Mouse (Mus musculus) gastrocnemius, postnatal 25 days (tissue): ENCODE results near the gene Dctd. TPM values are rescaled to one million over a fixed set of nuclear protein-coding genes. Genes with fewer than 3 reads are reported as not detected.

Experiments
- DNase-seq: peaks from one replicate; pipeline ENCODE4 v3.0.0; 2022
- long read RNA-seq, 2 experiments: library from polyadenylated mRNA; stranded (forward); transcript quantifications; one replicate each; pipeline ENCODE4 v2.0.0; 2021
- total RNA-seq, 2 experiments: library from RNA; stranded (reverse); gene quantifications; 1 replicate in 1 of 2; 2 replicates in 1 of 2; pipeline ENCODE4 v1.2.3; 2021

The Dctd gene
- total RNA-seq, result 1 to 10 TPM; 1.0 to 1.3 TPM
- long read RNA-seq, experiment 1, partial matches to known transcripts, result 0 of 1 reads
- long read RNA-seq, experiment 1, other reads (novel, unspliced or antisense), result 0 of 1 reads
- long read RNA-seq, experiment 2, result 0 reads

DNA sequence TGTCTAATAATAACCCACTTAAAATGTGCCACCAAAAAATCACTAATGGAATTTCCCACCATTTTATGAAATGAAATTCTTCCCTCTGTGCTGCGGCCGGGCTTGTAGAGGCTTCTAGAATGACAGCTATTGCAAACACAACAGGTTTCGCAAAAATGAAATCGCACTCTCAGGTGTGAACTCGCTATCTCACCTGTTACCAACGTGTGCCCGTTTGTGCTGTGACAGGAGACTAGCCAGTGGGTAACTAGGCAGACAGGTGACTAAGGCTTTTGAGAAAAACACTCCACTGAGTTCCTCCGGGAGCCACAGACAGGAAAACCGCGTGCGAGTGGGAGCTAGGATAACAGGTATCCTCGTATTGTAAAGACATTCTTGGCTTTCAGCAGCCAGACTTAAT lies at the start of gene Dctd:
TSS of gene Dctd (plus strand) at position 301 of the 400 bp plus-strand sequence.
- no peak for DNase-seq

DNA sequence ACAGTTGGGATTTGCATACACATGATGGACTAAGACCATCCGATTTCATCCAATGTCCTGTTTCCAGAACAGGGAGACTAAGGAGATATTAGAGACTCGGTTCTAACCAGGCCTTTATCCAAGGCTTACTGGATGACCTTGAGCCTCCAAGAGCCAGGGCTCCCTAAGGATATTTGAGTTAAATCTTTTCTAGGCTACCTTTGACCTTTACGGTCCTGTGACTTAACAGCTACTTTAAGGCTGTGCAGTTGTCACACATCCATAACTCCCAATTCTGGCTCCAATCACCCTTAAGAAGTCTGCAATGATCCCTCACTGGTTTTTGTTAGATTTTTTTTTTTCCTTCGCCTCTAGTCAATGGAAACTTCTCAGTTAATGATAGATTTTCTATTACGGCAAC lies 45.3 kb upstream of the Dctd start:
- DNase-seq, result no peak

- no peak for DNase-seq
Observed at GRCm38 (mm10) chr8:48063526-48064072, 35.3 kb upstream of the Dctd start.

DNA sequence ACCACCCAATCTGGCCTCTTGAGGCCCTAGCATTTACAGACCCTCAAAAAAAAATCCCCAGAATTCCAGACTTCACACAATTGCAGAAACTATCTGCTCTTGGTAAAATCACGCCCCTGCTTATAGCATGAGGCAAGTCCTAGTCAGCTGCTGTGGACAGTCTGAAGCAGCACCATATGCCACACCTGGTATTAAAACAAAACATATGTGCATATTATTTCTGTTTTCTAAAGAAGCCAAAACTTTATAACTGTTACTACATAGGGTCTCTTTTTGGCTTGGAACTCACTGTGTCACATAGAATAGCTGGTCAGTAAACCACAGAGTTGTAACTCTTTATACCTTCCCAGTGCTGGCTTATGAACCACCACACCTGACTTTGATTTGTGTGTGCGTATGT lies 24.7 kb upstream of the Dctd start:
- DNase-seq, result no peak

DNA sequence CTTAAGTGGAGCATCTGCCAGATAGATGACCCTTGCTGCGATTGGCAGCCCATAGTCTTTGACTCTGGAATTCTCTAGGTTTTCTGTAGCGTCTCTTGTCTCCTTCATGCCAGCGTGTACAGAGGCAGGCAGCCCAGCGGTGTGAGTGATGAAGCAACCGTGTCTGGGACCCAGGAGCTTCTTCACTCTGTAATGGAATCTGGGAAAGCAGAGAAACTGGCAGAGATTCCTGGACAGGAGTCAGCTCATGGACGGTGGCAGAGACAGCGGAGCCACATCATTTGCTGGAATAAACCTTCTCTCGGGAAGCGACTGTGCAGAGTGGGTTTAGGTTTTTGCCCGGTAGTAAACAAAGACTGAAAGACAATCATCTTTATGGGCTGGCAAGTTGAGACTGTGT lies 16.5 kb upstream of the Dctd start:
- DNase-seq, result peak; percentile 9

GRCm38 (mm10) chr8:48090661-48091060 lies 8.2 kb upstream of the Dctd start:
- no peak for DNase-seq

GRCm38 (mm10) chr8:48095378-48095777 lies 3.5 kb upstream of the Dctd start:
- DNase-seq, result no peak

DNA sequence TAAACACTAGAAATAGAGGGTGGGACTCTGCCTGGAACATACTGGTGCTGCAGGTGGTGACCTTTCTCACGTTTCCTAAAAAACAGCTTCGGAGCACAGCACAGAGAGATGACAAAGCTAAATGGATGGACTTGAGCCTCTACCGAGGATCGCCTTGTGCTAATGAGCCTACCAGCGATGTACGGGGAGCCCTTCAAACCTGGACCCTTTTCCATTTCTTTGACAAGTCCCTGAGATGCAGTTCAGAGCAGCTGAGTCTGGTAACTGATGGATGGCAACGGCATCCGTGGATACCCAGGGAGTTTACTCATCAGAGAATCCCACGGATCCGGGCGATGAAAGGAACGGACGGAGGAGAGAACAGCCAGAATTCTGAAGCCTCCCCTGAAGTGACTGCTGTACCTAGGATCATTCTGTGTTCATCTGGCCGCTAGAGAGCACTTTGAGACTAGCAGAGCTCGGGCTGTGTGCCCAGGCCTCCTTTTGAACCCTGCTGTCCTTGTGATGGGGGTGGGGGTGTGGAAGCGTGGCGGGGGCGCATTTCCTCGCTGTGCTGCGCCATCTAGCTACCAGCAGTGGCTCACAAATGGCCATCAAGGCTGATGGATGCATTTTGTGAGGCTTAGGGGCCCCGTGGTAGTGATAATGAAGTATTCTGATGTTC lies 1.6 kb upstream of the Dctd start:
- DNase-seq, result peak; percentile 57

DNA sequence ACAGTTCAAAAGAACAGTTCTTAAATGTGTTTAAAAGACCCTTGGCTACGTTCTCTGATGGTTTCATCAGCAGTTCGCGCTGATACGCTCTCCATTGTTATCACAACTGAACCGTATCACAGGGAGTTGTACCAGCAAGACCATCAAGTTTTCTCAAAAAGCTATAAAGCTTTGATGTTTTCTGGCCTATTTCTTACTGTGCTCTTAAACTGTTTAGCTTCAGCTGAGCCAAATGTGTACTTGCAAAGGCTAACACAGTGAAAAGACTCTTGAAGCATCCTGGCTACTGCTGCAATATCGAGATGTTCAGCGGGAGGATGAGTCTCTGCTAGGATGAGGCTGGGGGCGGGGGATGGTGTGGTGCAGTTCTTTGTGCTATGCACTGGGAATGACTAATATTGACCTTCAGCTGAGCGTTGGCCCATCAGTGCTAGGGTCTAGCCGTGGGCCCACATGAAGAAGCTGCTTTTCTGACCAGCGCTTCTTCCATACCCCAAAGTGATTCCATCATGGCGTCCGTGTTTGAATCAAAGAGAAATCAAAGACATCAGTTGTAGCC lies 732 bp upstream of the Dctd start:
- DNase-seq, result no peak

DNA sequence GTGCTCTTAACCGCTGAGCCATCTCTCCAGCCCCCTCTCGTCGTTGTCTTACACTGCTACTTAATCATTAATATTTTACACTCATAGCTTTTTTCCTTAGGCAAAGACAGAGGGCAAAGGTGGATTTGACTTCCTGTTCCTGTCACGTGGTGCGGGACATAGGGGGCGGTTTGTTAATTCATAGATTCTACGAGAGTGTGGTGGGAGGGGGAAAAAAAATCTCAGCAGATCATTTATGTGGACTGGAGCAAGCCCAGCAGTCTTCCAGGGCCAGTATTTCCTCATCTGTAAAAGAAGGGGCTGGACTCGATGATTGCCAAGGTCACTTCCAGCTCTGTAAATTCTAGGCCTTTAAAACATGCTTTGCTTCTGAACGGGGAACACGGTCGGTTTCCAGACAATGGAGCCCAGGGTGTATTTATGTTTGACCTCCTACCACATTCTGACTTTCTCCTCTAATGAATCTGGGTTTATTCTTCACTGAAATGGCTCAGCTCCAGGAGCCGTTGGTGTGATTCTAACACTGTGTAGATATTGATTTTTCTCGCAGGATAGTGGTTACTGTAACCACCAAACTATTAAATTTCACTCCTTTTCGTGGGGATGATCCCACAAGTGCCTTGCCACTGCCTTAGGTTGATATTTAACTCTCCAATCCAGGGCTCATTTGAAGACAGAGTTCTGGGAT lies 1.4 kb downstream of the Dctd start:
- no peak for DNase-seq

- no peak for DNase-seq
Observed at GRCm38 (mm10) chr8:48109373-48109855, 10.5 kb downstream of the Dctd start.

- peak; percentile 53 for DNase-seq
Observed at GRCm38 (mm10) chr8:48109856-48110780, 11.2 kb downstream of the Dctd start.

GRCm38 (mm10) chr8:48114591-48114990 lies 15.7 kb downstream of the Dctd start:
- DNase-seq, result no peak

- no peak for DNase-seq
Observed at GRCm38 (mm10) chr8:48122991-48123390, 24.1 kb downstream of the Dctd start.

- no peak for DNase-seq
Observed at GRCm38 (mm10) chr8:48124857-48125256, 26.0 kb downstream of the Dctd start.

- no peak for DNase-seq
Observed at GRCm38 (mm10) chr8:48126954-48127353, 28.1 kb downstream of the Dctd start.

- no peak for DNase-seq
Observed at GRCm38 (mm10) chr8:48130266-48130665, 31.4 kb downstream of the Dctd start.

DNA sequence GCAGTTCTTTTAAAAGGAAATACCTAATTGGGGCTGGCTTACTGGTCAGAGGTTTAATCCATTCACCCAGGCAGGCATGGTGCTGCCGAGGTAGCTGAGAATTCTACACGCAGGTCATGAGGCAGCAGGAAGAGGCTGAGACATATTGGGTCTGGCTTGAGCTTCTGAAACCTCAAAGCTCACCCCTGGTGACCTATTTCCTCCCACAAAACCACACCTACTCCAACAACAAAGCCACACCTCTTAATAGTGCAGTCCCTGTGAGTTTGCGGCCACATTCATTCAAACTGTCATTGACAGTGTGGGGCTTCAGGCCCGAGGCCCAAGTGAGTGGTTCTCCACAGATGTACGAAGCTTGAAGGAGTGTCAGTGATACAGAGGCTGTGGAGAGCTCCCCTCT lies 34.4 kb downstream of the Dctd start:
- no peak for DNase-seq

DNA sequence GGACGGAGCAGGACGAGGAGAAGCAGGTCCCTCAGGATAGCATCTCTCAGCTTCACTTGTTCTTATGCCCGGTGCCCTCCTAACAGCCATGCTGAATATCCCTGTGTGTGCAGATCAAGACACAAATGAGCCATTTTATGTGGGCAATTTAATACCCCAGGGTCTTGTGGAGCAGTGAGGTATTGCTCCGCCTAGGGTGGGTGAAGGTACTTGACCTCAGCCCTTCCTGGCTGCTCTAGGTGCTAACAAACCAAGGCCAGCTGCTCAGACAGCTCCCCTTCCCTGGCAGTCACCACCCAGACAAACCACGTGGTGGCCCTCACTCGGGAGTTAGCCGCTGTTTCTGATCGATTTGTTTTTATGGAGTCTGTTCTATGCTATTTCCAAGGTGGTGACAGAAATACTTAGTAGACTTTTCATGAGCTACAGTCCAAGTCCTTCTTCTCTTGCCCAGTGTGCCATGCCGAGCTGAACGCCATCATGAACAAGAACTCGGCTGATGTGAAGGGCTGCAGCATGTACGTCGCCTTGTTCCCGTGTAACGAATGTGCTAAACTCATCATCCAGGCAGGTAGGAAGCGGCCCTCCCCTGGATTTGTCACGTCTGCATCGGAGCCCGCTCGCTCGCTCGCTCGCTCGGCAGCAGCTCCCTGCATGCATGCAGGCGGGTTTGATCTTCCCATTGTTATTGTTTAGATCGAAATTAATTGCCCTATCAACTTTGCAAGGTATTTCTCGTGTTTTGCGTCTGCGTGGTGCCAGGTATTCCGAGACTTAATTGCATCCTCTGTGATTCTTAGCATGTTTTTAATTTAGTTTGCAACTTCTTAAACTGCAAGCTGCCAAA lies 38.1 kb downstream of the Dctd start:
- DNase-seq, result no peak

DNA sequence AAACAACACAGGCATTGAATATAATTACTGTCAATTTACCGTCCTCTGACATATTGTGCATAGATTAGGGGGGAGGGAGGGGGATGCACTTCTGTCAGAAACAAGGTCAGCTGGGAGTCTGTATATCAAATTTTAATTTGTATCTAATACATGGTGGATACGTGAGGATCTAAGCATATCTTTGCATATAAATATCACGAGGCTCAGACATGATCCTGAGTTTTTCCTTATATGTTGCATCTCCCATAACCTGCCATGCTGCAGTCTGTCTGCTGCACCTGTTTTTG lies 38.7 kb downstream of the Dctd start:
- no peak for DNase-seq

DNA sequence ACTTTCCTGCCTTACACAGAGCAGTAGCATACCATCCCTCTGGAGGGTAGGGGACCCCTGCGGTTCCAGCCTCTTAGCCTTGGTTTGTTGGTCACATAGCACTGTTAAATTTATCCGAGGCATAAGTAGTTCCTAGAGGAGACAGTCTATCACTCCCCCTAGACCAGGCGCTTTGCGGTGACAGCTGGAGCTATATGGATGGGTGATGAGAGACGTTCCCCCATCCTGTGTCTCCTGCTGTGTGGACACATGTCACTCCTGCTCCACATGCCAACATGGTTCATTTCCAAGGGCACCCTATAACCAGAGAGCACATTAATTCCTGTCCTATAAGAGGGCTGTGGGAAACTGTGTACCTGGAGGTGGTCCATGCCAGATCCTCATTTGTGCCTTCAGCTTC lies 42.1 kb downstream of the Dctd start:
- DNase-seq, result no peak
